Mouse (Mus musculus): ENCODE measurements around the gene Rac2. TPM values are rescaled to one million over a fixed set of nuclear protein-coding genes. Genes with fewer than 3 reads are reported as not detected.

The Rac2 gene
- total and polyA plus RNA-seq, 2 experiments: 2.8 to 35.9 TPM

- Histone ChIP-seq H3K9ac (ENCODE audit: low read depth, low read length) (no peak overlapping the region), H3K4me1 (ENCODE audit: control insufficient read depth, insufficient read depth, low read length) (no peaks in the 10 kb centered on the region), H3K27ac (replicated peaks; ENCODE audit: insufficient read depth, low read depth, low read length) (no peak overlapping the region), H3K79me2 (ENCODE audit: control insufficient read depth, insufficient read depth, low read length) (no peaks in the 10 kb centered on the region), H3K27me3 (ENCODE audit: control insufficient read depth, insufficient read depth, low read length) (no peaks in the 10 kb centered on the region), H3K4me3 (ENCODE audit: insufficient read depth, low read depth, low read length) (no peak overlapping the region), H3K36me3 (ENCODE audit: control insufficient read depth, insufficient read depth, low read length) (no peaks in the 10 kb centered on the region)
- DNase-seq (ENCODE audit: extremely low read depth, low read depth, low spot score): peak; percentile 36
- 58% methylated on average over 18 of the region's 18 CpGs for WGBS
- peak; percentile 93 for TF ChIP-seq CTCF (IDR thresholded peaks at IDR 0.05; ENCODE audit: low read depth, low read length)
- no peak for TF ChIP-seq POLR2A (IDR thresholded peaks at IDR 0.05; ENCODE audit: extremely low read depth, insufficient read depth, low read length)
These were observed 14.7 kb upstream of the Rac2 start for GRCm38 (mm10) chr15:78587050-78587994.

DNA sequence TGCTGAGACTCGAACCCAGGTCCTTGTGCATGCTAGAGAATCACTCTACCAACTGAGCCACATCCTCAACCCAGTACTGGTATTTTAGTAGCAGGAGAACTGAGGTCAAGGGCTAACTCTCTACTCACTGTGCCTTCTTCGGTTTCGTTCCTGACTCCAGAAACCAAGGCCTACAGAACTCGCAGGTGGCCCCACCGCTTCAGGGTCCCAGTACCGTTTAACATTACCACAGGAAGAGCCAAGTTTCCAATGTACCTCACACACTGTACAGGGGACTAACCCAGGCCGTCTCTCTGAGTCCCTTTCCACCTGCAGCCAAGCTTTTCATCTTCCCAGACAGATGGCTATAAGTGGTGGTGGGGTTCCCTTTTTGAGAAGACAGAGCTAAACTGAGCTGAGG is 12.8 kb upstream of the Rac2 start:
- TF ChIP-seq CTCF (IDR thresholded peaks at IDR 0.05; ENCODE audit: low read depth, low read length) (no peak), POLR2A (IDR thresholded peaks at IDR 0.05; ENCODE audit: extremely low read depth, insufficient read depth, low read length) (no peak)
- DNase-seq (ENCODE audit: extremely low read depth, low read depth, low spot score): no peak
- Histone ChIP-seq H3K4me3 (ENCODE audit: insufficient read depth, low read depth, low read length) (no peak overlapping the region), H3K79me2 (ENCODE audit: control insufficient read depth, insufficient read depth, low read length) (no peaks in the 10 kb centered on the region), H3K36me3 (ENCODE audit: control insufficient read depth, insufficient read depth, low read length) (no peaks in the 10 kb centered on the region), H3K27ac (replicated peaks; ENCODE audit: insufficient read depth, low read depth, low read length) (no peak overlapping the region), H3K27me3 (ENCODE audit: control insufficient read depth, insufficient read depth, low read length) (no peaks in the 10 kb centered on the region), H3K9ac (ENCODE audit: low read depth, low read length) (no peak overlapping the region), H3K4me1 (ENCODE audit: control insufficient read depth, insufficient read depth, low read length) (no peaks in the 10 kb centered on the region)
- 87% methylated on average over 7 of the region's 7 CpGs for WGBS

DNA sequence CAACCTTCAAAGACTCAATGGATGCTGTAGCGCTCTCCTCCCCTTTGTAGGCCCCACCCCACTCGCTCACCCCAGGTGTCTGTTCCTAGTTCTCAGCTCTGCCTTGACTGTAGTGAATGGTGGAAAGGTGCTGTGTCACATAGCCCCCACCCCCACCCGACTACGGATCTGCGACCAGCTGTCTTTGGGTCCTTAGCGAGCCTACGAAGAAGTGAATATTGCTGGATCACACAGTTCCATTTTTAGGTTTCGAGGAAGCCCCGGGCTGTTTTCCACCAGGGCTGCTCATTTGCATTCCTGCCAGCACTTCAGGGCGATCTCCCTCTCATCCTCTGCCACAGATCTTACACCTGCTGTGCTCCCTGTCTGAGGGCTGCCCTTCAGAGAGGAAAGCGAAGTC is 10.8 kb upstream of the Rac2 start:
- H3K79me2 ChIP-seq (ENCODE audit: control insufficient read depth, insufficient read depth, low read length): no peaks in the 10 kb centered on the region
- DNase-seq (ENCODE audit: extremely low read depth, low read depth, low spot score): no peak
- TF ChIP-seq POLR2A (IDR thresholded peaks at IDR 0.05; ENCODE audit: extremely low read depth, insufficient read depth, low read length) (no peak), CTCF (IDR thresholded peaks at IDR 0.05; ENCODE audit: low read depth, low read length) (no peak)
- 66% methylated on average over 11 of the region's 11 CpGs for WGBS
- H3K4me1 ChIP-seq (ENCODE audit: control insufficient read depth, insufficient read depth, low read length): peaks cover 6% of the 10 kb centered on the region; the same call in 1 of the 2 replicates
- no peak overlapping the region for H3K4me3 ChIP-seq (ENCODE audit: insufficient read depth, low read depth, low read length)
- no peaks in the 10 kb centered on the region for H3K27me3 ChIP-seq (ENCODE audit: control insufficient read depth, insufficient read depth, low read length)
- H3K9ac ChIP-seq (ENCODE audit: low read depth, low read length): no peak overlapping the region
- no peaks in the 10 kb centered on the region for H3K36me3 ChIP-seq (ENCODE audit: control insufficient read depth, insufficient read depth, low read length)
- no peak overlapping the region for H3K27ac ChIP-seq (replicated peaks; ENCODE audit: insufficient read depth, low read depth, low read length)

GRCm38 (mm10) chr15:78576284-78576810 is 3.8 kb upstream of the Rac2 start:
- WGBS: 75% methylated on average over 3 of the region's 4 CpGs
- H3K27me3 ChIP-seq (ENCODE audit: control insufficient read depth, insufficient read depth, low read length): no peaks in the 10 kb centered on the region
- no peak for DNase-seq (ENCODE audit: extremely low read depth, low read depth, low spot score)
- no peak overlapping the region for H3K4me3 ChIP-seq (ENCODE audit: insufficient read depth, low read depth, low read length)
- H3K27ac ChIP-seq (replicated peaks; ENCODE audit: insufficient read depth, low read depth, low read length): no peak overlapping the region
- peaks cover 6% of the 10 kb centered on the region; the same call in 1 of the 2 replicates for H3K4me1 ChIP-seq (ENCODE audit: control insufficient read depth, insufficient read depth, low read length)
- H3K79me2 ChIP-seq (ENCODE audit: control insufficient read depth, insufficient read depth, low read length): no peaks in the 10 kb centered on the region
- H3K9ac ChIP-seq (ENCODE audit: low read depth, low read length): no peak overlapping the region
- H3K36me3 ChIP-seq (ENCODE audit: control insufficient read depth, insufficient read depth, low read length): no peaks in the 10 kb centered on the region
- no peak for TF ChIP-seq CTCF (IDR thresholded peaks at IDR 0.05; ENCODE audit: low read depth, low read length)
- TF ChIP-seq POLR2A (IDR thresholded peaks at IDR 0.05; ENCODE audit: extremely low read depth, insufficient read depth, low read length): no peak

- WGBS: 87% methylated on average over 5 of the region's 5 CpGs
- peak overlapping the region; percentile 11 for H3K9ac ChIP-seq (ENCODE audit: low read depth, low read length)
These were observed 348 bp downstream of the Rac2 start for GRCm38 (mm10) chr15:78572270-78572600.

More at GRCm38 (mm10) chr15:78572270-78572600, 348 bp downstream of the Rac2 start:
- H3K4me1 ChIP-seq (ENCODE audit: control insufficient read depth, insufficient read depth, low read length): no peaks in the 10 kb centered on the region
- no peaks in the 10 kb centered on the region for H3K27me3 ChIP-seq (ENCODE audit: control insufficient read depth, insufficient read depth, low read length)
- H3K36me3 ChIP-seq (ENCODE audit: control insufficient read depth, insufficient read depth, low read length): no peaks in the 10 kb centered on the region
- H3K27ac ChIP-seq (replicated peaks; ENCODE audit: insufficient read depth, low read depth, low read length): peak overlapping the region; percentile 28
- no peaks in the 10 kb centered on the region for H3K79me2 ChIP-seq (ENCODE audit: control insufficient read depth, insufficient read depth, low read length)
- no peak for TF ChIP-seq POLR2A (IDR thresholded peaks at IDR 0.05; ENCODE audit: extremely low read depth, insufficient read depth, low read length)
- no peak for TF ChIP-seq CTCF (IDR thresholded peaks at IDR 0.05; ENCODE audit: low read depth, low read length)
- DNase-seq (ENCODE audit: extremely low read depth, low read depth, low spot score): no peak
- peak overlapping the region; percentile 39 for H3K4me3 ChIP-seq (ENCODE audit: insufficient read depth, low read depth, low read length)
